Mouse (Mus musculus) CH12.LX (cell line): ENCODE results near the gene Dusp2. TPM values are rescaled to one million over a fixed set of nuclear protein-coding genes. Genes with fewer than 3 reads are reported as not detected.
A peak's percentile ranks its signal among the peaks of the same experiment; 100 is the strongest.

Experiments
- DNase-seq: peaks from one replicate; pipeline ENCODE4 v3.0.0-alpha.2; 2013; ENCODE audit errors: extremely low read depth
- H3K27ac ChIP-seq: 2 replicates; pipeline ENCODE4 v1.5.1; 2012; ENCODE audit warnings: low read depth, mild to moderate bottlenecking, control low read depth, moderate library complexity; ENCODE audit not compliant: insufficient read depth
- H3K27me3 ChIP-seq: replicated peaks from 2 replicates; pipeline ENCODE3; 2012; ENCODE audit warnings: inconsistent platforms
- H3K36me3 ChIP-seq, 2 experiments: replicated peaks in 1 of 2; 2 replicates each; pipeline versions ENCODE3 to v1.6.1; 2012; ENCODE audit warnings: inconsistent platforms in 1 of 2, low read length in 1 of 2, mild to moderate bottlenecking in 1 of 2, mixed read lengths in 1 of 2, moderate library complexity in 1 of 2; ENCODE audit not compliant: control insufficient read depth in 1 of 2, insufficient read depth in 1 of 2
- H3K4me1 ChIP-seq, 2 experiments: 2 replicates each; pipeline ENCODE4 v1.6.1; 2012; ENCODE audit warnings: inconsistent platforms in 1 of 2, moderate library complexity in 1 of 2; ENCODE audit not compliant: insufficient read depth in 2 of 2, control insufficient read depth in 1 of 2
- H3K4me2 ChIP-seq: 2 replicates; pipeline ENCODE4 v1.6.1; 2012; ENCODE audit warnings: low read depth, mild to moderate bottlenecking, control low read depth; ENCODE audit not compliant: poor library complexity, insufficient read depth, severe bottlenecking
- H3K4me3 ChIP-seq, 3 experiments: fragments of 150-350 bp in 1 of 3; sonication (generic) in 1 of 3; replicated peaks in 1 of 3; 2 replicates each; pipeline versions ENCODE3 to v1.5.1; 2011 to 2012; ENCODE audit warnings: low read depth in 2 of 3, low read length in 2 of 3, mild to moderate bottlenecking in 2 of 3, moderate library complexity in 2 of 3, control low read depth in 1 of 3, improper control_type of control experiment in 1 of 3, inconsistent platforms in 1 of 3, mixed read lengths in 1 of 3; ENCODE audit not compliant: poor library complexity in 1 of 3
- H3K79me2 ChIP-seq: replicated peaks from 2 replicates; pipeline ENCODE4 v1.6.1; 2012; ENCODE audit warnings: mild to moderate bottlenecking, moderate library complexity; ENCODE audit not compliant: control insufficient read depth, poor library complexity, insufficient read depth, severe bottlenecking; ENCODE audit errors: extremely low read depth
- H3K9ac ChIP-seq: 2 replicates; pipeline ENCODE4 v1.6.1; 2012; ENCODE audit warnings: low read depth, mild to moderate bottlenecking, control low read depth, moderate library complexity; ENCODE audit not compliant: insufficient read depth
- H3K9me3 ChIP-seq: replicated peaks from 2 replicates; pipeline ENCODE3; 2012; ENCODE audit warnings: low read length, inconsistent platforms, mixed read lengths
- BHLHE40 ChIP-seq: IDR thresholded peaks from 2 replicates; pipeline ENCODE4 v1.6.1; 2011; ENCODE audit warnings: mild to moderate bottlenecking, low read depth, low read length, improper control_type of control experiment
- CHD1 ChIP-seq: IDR thresholded peaks from 2 replicates; pipeline ENCODE4 v1.6.1; 2012; ENCODE audit warnings: low read depth, low read length, improper control_type of control experiment, inconsistent platforms
- CHD2 ChIP-seq: IDR thresholded peaks from 2 replicates; pipeline ENCODE4 v1.6.1; 2011; ENCODE audit warnings: low read length, improper control_type of control experiment
- CTCF ChIP-seq, 2 experiments: IDR thresholded peaks in 1 of 2; conservative IDR thresholded peaks in 1 of 2; 2 replicates each; pipeline ENCODE4 v1.5.1; 2011 to 2012; ENCODE audit warnings: low read depth in 2 of 2, low read length in 2 of 2, improper control_type of control experiment in 1 of 2, inconsistent platforms in 1 of 2, mild to moderate bottlenecking in 1 of 2, moderate library complexity in 1 of 2
- EP300 ChIP-seq: IDR thresholded peaks from 2 replicates; pipeline ENCODE4 v1.6.1; 2011; ENCODE audit warnings: low read length, improper control_type of control experiment
- ETS1 ChIP-seq: conservative IDR thresholded peaks from 2 replicates; pipeline ENCODE4 v1.6.1; 2012; ENCODE audit warnings: low read depth, mild to moderate bottlenecking, inconsistent platforms, low read length, improper control_type of control experiment, moderate library complexity
- GABPA ChIP-seq: IDR thresholded peaks from 2 replicates; pipeline ENCODE4 v1.6.1; 2012; ENCODE audit warnings: low read depth, low read length, improper control_type of control experiment, inconsistent platforms; ENCODE audit not compliant: insufficient replicate concordance
- HCFC1 ChIP-seq: IDR thresholded peaks from 2 replicates; pipeline ENCODE4 v1.6.1; 2012; ENCODE audit warnings: low read depth, mild to moderate bottlenecking, inconsistent platforms, low read length, improper control_type of control experiment
- KAT2A ChIP-seq: IDR thresholded peaks from 2 replicates; pipeline ENCODE4 v1.6.1; 2012; ENCODE audit warnings: low read length, improper control_type of control experiment, inconsistent platforms; ENCODE audit not compliant: insufficient replicate concordance
- MAX ChIP-seq: IDR thresholded peaks from 2 replicates; pipeline ENCODE4 v1.6.1; 2011; ENCODE audit warnings: low read length, improper control_type of control experiment
- MAZ ChIP-seq: IDR thresholded peaks from 2 replicates; pipeline ENCODE4 v1.6.1; 2012; ENCODE audit warnings: low read depth, mild to moderate bottlenecking, inconsistent platforms, low read length, improper control_type of control experiment, moderate library complexity
- MEF2A ChIP-seq: IDR thresholded peaks from 2 replicates; pipeline ENCODE4 v1.6.1; 2014; ENCODE audit warnings: low read depth, mild to moderate bottlenecking, inconsistent platforms, low read length, improper control_type of control experiment, borderline replicate concordance
- MXI1 ChIP-seq: IDR thresholded peaks from 2 replicates; pipeline ENCODE4 v1.6.1; 2011; ENCODE audit warnings: mild to moderate bottlenecking, low read depth, low read length, improper control_type of control experiment
- MYC ChIP-seq: IDR thresholded peaks from 2 replicates; pipeline ENCODE4 v1.6.1; 2011; ENCODE audit warnings: low read depth, mild to moderate bottlenecking, improper control_type of control experiment, low read length
- NELFE ChIP-seq: IDR thresholded peaks from 2 replicates; pipeline ENCODE4 v1.6.1; 2011; ENCODE audit warnings: low read depth, low read length, improper control_type of control experiment
- POLR2A ChIP-seq: IDR thresholded peaks from 2 replicates; pipeline ENCODE4 v1.6.1; 2011; ENCODE audit warnings: low read depth, mild to moderate bottlenecking, improper control_type of control experiment, low read length
- POLR2AphosphoS2 ChIP-seq: IDR thresholded peaks from 2 replicates; pipeline ENCODE4 v1.6.1; 2011; ENCODE audit warnings: low read depth, low read length, improper control_type of control experiment
- SIN3A ChIP-seq: IDR thresholded peaks from 2 replicates; pipeline ENCODE4 v1.6.1; 2012; ENCODE audit warnings: low read length, improper control_type of control experiment, inconsistent platforms
- SMC3 ChIP-seq: IDR thresholded peaks from 2 replicates; pipeline ENCODE4 v1.6.1; 2011; ENCODE audit warnings: low read depth, low read length, improper control_type of control experiment
- TBP ChIP-seq: conservative IDR thresholded peaks from 2 replicates; pipeline ENCODE4 v1.6.1; 2011; ENCODE audit warnings: low read depth, low read length, improper control_type of control experiment
- TCF12 ChIP-seq: IDR thresholded peaks from 2 replicates; pipeline ENCODE4 v1.6.1; 2014; ENCODE audit warnings: low read depth, mild to moderate bottlenecking, inconsistent platforms, low read length, improper control_type of control experiment
- UBTF ChIP-seq: IDR thresholded peaks from 2 replicates; pipeline ENCODE4 v1.6.1; 2012; ENCODE audit warnings: low read depth, mild to moderate bottlenecking, inconsistent platforms, low read length, improper control_type of control experiment, moderate library complexity
- USF1 ChIP-seq: IDR thresholded peaks from 2 replicates; pipeline ENCODE4 v1.6.1; 2014; ENCODE audit warnings: low read depth, mild to moderate bottlenecking, inconsistent platforms, low read length, improper control_type of control experiment
- USF2 ChIP-seq: conservative IDR thresholded peaks from 2 replicates; pipeline ENCODE4 v1.6.1; 2011; ENCODE audit warnings: low read depth, low read length, improper control_type of control experiment
- ZKSCAN1 ChIP-seq: IDR thresholded peaks from 2 replicates; pipeline ENCODE4 v1.6.1; 2012; ENCODE audit warnings: low read depth, inconsistent platforms, low read length, improper control_type of control experiment, borderline replicate concordance
- ZMIZ1 ChIP-seq: IDR thresholded peaks from 2 replicates; pipeline ENCODE4 v1.6.1; 2012; ENCODE audit warnings: low read depth, mild to moderate bottlenecking, inconsistent platforms, low read length, improper control_type of control experiment
- dilution Hi-C: fragments of 300-500 bp; cut with MboI; formaldehyde crosslinking; loops from 2 replicates; pipeline ENCODE4 v1.14.3; 2020; ENCODE audit warnings: low sequenced_read_pairs; ENCODE audit not compliant: extremely low pct_unique_long_range_greater_than_20kb, extremely low pct_ligation_motif_present
- in situ Hi-C: fragments of 300-500 bp; cut with MboI; formaldehyde crosslinking; loops from 3 replicates; pipeline ENCODE4 v1.14.3; 2019; ENCODE audit warnings: low sequenced_read_pairs, low pct_ligation_motif_present, low pct_unique_long_range_greater_than_20kb, mixed read lengths
- polyA plus RNA-seq: library from polyadenylated mRNA; unstranded; fragments of >175 nt; gene quantifications from 2 replicates; pipeline ENCODE4 v1.2.1, GENCODE M21; 2012; ENCODE audit warnings: low read depth; ENCODE audit not compliant: insufficient read length
- total RNA-seq, 2 experiments: library from RNA; depleted of rRNA; stranded (reverse); fragments of 300-350 nt in 1 of 2; fragments of >200 nt in 1 of 2; gene quantifications; 2 replicates each; pipeline ENCODE4 v1.2.3; 2012 to 2014

Dusp2 gene
- total and polyA plus RNA-seq, 3 experiments, result 57.8 to 107 (median 81.5) TPM

DNA sequence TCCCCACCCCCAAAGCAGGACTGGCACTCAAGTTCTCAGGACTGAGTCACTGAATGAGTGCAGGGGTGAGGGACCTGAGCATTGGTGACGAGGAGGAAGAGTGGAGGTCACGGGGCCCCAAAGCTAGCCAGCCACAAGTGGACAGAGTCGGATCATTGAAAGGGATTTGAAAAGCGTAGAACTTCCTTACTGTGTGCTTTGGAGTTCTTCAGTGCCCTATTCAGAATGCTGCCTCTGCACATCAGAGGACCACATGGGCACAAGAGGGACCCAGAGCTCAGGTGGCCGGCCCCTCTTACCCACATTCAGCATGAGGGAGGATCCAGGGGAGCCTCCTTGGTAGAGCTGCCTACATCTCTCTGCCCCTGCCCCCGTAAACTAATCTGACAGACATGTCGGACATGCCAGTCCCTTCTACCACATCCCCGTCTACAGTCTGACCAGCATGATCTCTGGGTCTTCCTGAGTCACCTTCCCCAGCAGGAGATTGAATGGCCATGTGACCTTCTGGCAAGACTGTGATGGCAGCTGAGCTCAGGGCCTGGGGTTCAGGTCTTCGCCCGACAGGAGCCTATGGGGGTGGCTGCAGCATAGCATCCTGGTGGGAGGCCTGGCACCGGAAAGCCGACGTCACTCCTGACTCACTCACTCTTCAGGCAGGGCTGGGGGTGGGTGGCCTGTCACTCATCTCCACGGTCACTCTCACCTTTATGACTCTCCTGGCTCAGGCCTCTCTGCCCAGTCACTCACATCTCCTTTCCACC lies 3.0 kb upstream of the Dusp2 start:
- Histone ChIP-seq H3K4me3 (peak overlapping the region; percentile 15 to 61 (median 58)), H3K4me1 (peaks cover 34 to 55% of the 10 kb centered on the region in 2 experiments), H3K27me3 (no peaks in the 10 kb centered on the region), H3K27ac (peak overlapping the region; percentile 98), H3K9ac (peak overlapping the region; percentile 50), H3K79me2 (peaks cover 17% of the 10 kb centered on the region), H3K36me3 (peaks cover 0 to 29% of the 10 kb centered on the region in 2 experiments), H3K9me3 (no peaks in the 10 kb centered on the region), H3K4me2 (peak overlapping the region; percentile 91)
- peak; percentile 79 for DNase-seq
- dilution Hi-C loops (no loop called here), in situ Hi-C loops (no loop called here)
- no peak for TF ChIP-seq MEF2A
- 0 out of 2 replicates have a peak, but pooled peaks have one; percentile 41 for TF ChIP-seq MYC
- no peak for TF ChIP-seq GABPA
- 0 out of 4 replicates have a peak, but pooled peaks of 1 of the 2 experiments have one; percentile 3 for TF ChIP-seq CTCF (conservative IDR thresholded peaks at IDR 0.05 in 1 of 2, IDR thresholded peaks at IDR 0.05 in 1 of 2; ENCODE audit: low read depth in 2 of 2, low read length in 2 of 2)
- TF ChIP-seq KAT2A, result 0 out of 2 replicates have a peak, but pooled peaks have one; percentile 14
- peak; percentile 59 for TF ChIP-seq BHLHE40
- 0 out of 2 replicates have a peak, but pooled peaks have one; percentile 60 for TF ChIP-seq POLR2A
- TF ChIP-seq UBTF, result no peak
- TF ChIP-seq USF1, result peak; percentile 55
- peak; percentile 67; the same call in 1 of the 2 replicates for TF ChIP-seq SIN3A
- TF ChIP-seq ZKSCAN1, result no peak
- TF ChIP-seq CHD2, result peak; percentile 54; the same call in 1 of the 2 replicates
- TF ChIP-seq TBP, result 0 out of 2 replicates have a peak, but pooled peaks have one; percentile 29
- peak; percentile 83 for TF ChIP-seq ETS1
- 0 out of 2 replicates have a peak, but pooled peaks have one; percentile 33 for TF ChIP-seq EP300
- TF ChIP-seq SMC3, result 0 out of 2 replicates have a peak, but pooled peaks have one; percentile 3
- peak; percentile 72 for TF ChIP-seq MXI1
- 0 out of 2 replicates have a peak, but pooled peaks have one; percentile 28 for TF ChIP-seq NELFE
- peak; percentile 6; the same call in 1 of the 2 replicates for TF ChIP-seq ZMIZ1
- TF ChIP-seq MAX, result peak; percentile 68; the same call in 1 of the 2 replicates
- peak; percentile 42; the same call in 1 of the 2 replicates for TF ChIP-seq USF2
- 0 out of 2 replicates have a peak, but pooled peaks have one; percentile 16 for TF ChIP-seq CHD1
- no peak for TF ChIP-seq POLR2AphosphoS2
- TF ChIP-seq MAZ, result no peak
- TF ChIP-seq HCFC1, result peak; percentile 12; the same call in 1 of the 2 replicates
- peak; percentile 55; the same call in 1 of the 2 replicates for TF ChIP-seq TCF12
